Mouse (Mus musculus): Measurements from ENCODE around the gene Wfdc11.

- TF ChIP-seq CTCF (IDR thresholded peaks at IDR 0.05; ENCODE audit: low read depth, low read length) (peak; percentile 59; the same call in 1 of the 2 replicates), POLR2A (IDR thresholded peaks at IDR 0.05; ENCODE audit: borderline replicate concordance, low read depth, low read length) (no peak)
Observed at GRCm38 (mm10) chr2:164678848-164679625, 5.2 kb upstream of the Wfdc11 start.
